Mouse (Mus musculus): ENCODE results near the gene Atmin. TPM values are rescaled to one million over a fixed set of nuclear protein-coding genes. Genes with fewer than 3 reads are reported as not detected.
A peak's percentile ranks its signal among the peaks of the same experiment; 100 is the strongest.

The Atmin gene
- polyA plus RNA-seq, 1 experiment from 2014 or later: 10.9 TPM

- peak overlapping the region; percentile 81 for H3K9ac ChIP-seq (replicated peaks; ENCODE audit: low read depth, low read length)
- H3K4me1 ChIP-seq (ENCODE audit: control insufficient read depth, insufficient read depth, low read length): peaks cover 5% of the 10 kb centered on the region; the same call in 1 of the 2 replicates
- H3K36me3 ChIP-seq (ENCODE audit: control insufficient read depth, insufficient read depth, low read length): peaks cover 9% of the 10 kb centered on the region
- peak; percentile 14; the same call in 1 of the 2 replicates for ATAC-seq (ENCODE audit: insufficient number of reproducible peaks, insufficient read depth, low FRiP score, low read depth)
- H3K4me2 ChIP-seq (replicated peaks; ENCODE audit: low read depth, low read length): peak overlapping the region; percentile 75
- 28% methylated on average over 17 of the region's 17 CpGs for WGBS
- no peaks in the 10 kb centered on the region for H3K9me3 ChIP-seq (ENCODE audit: control insufficient read depth, low read depth, low read length)
- 0 out of 2 replicates have a peak overlapping the region, but pooled peaks have one; percentile 52 for H3K27ac ChIP-seq (ENCODE audit: low read length)
- no peaks in the 10 kb centered on the region for H3K27me3 ChIP-seq (ENCODE audit: control insufficient read depth, insufficient read depth, low read length)
- H3K4me3 ChIP-seq (ENCODE audit: low read depth, low read length): peak overlapping the region; percentile 81
Observed at GRCm38 (mm10) chr8:116922060-116922757, 21.0 kb upstream of the Atmin start.

DNA sequence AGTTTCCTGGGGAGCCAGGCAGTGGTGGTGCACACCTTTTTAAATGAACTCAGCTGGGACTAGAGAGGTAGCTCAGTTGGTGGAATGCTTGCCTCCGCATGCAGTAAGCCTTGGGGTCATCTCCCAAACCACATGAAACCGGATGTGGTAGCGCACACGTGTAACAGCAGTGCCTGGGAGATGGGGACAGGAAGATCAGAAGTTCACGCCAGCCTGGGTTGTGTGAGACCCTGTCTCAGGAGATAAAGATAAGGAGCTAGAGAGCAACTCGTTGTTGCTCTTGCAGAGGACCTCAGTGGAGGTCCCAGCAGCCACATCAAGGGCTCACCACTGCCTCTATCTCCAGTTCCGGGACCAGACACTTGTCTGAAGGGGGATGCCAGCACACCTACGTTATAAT is 19.7 kb upstream of the Atmin start:
- Histone ChIP-seq H3K9ac (replicated peaks; ENCODE audit: low read depth, low read length) (no peak overlapping the region), H3K36me3 (ENCODE audit: control insufficient read depth, insufficient read depth, low read length) (peaks cover 9% of the 10 kb centered on the region), H3K27me3 (ENCODE audit: control insufficient read depth, insufficient read depth, low read length) (no peaks in the 10 kb centered on the region), H3K4me2 (replicated peaks; ENCODE audit: low read depth, low read length) (no peak overlapping the region), H3K27ac (ENCODE audit: low read length) (no peak overlapping the region), H3K9me3 (ENCODE audit: control insufficient read depth, low read depth, low read length) (no peaks in the 10 kb centered on the region), H3K4me1 (ENCODE audit: control insufficient read depth, insufficient read depth, low read length) (peaks cover 5% of the 10 kb centered on the region; the same call in 1 of the 2 replicates), H3K4me3 (ENCODE audit: low read depth, low read length) (no peak overlapping the region)
- ATAC-seq (ENCODE audit: insufficient number of reproducible peaks, insufficient read depth, low FRiP score, low read depth): no peak
- WGBS: 88% methylated on average over 8 of the region's 8 CpGs

DNA sequence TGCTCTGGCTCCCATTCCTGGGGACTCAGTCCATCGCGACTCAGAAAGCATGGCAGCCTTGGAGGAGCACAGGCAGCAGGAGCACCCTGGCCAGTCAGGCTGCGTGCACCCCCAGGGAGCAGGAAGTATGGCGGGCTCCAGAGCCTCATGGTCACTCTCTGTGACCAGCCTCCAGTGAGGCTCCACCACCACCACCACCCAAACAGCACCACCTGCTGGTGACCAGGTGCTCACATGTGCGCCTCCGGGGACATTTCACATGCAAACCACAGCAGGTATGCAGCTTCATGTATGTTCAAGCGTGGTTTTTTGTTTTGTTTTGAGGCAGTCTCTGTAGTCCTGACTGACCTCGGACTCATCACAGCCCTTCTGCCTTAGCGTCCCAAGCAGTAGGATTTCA is 15.3 kb upstream of the Atmin start:
- Histone ChIP-seq H3K27me3 (ENCODE audit: control insufficient read depth, insufficient read depth, low read length) (no peaks in the 10 kb centered on the region), H3K27ac (ENCODE audit: low read length) (no peak overlapping the region), H3K4me3 (ENCODE audit: low read depth, low read length) (no peak overlapping the region), H3K9ac (replicated peaks; ENCODE audit: low read depth, low read length) (no peak overlapping the region), H3K36me3 (ENCODE audit: control insufficient read depth, insufficient read depth, low read length) (peaks cover 21% of the 10 kb centered on the region), H3K4me1 (ENCODE audit: control insufficient read depth, insufficient read depth, low read length) (no peaks in the 10 kb centered on the region), H3K9me3 (ENCODE audit: control insufficient read depth, low read depth, low read length) (no peaks in the 10 kb centered on the region), H3K4me2 (replicated peaks; ENCODE audit: low read depth, low read length) (no peak overlapping the region)
- 83% methylated on average over 9 of the region's 9 CpGs for WGBS
- ATAC-seq (ENCODE audit: insufficient number of reproducible peaks, insufficient read depth, low FRiP score, low read depth): no peak

DNA sequence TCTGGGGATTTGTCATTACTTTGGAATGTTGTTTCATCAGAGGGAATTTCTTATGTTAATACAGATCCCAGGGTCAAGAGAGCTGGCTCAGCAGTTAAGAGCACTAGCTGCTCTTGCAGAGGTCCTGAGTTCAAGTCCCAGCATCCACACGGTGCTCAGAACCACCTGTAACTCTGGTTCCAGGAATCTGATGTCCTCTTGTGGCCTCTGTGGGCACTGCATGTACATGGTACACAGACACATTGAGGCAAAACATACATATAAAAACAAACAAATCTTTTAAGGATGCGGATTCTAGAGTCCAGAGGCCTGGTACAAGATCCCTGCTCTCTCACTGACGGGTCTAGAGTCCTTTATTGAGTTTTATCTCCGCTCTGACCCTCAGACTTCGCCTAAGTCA is 14.6 kb upstream of the Atmin start:
- Histone ChIP-seq H3K36me3 (ENCODE audit: control insufficient read depth, insufficient read depth, low read length) (peaks cover 28% of the 10 kb centered on the region), H3K4me3 (ENCODE audit: low read depth, low read length) (no peak overlapping the region)

GRCm38 (mm10) chr8:116934976-116935375 is 8.2 kb upstream of the Atmin start:
- H3K9me3 ChIP-seq (ENCODE audit: control insufficient read depth, low read depth, low read length): no peaks in the 10 kb centered on the region
- no peaks in the 10 kb centered on the region for H3K27me3 ChIP-seq (ENCODE audit: control insufficient read depth, insufficient read depth, low read length)
- 93% methylated on average over 4 of the region's 4 CpGs for WGBS
- H3K36me3 ChIP-seq (ENCODE audit: control insufficient read depth, insufficient read depth, low read length): peaks cover 45% of the 10 kb centered on the region
- H3K9ac ChIP-seq (replicated peaks; ENCODE audit: low read depth, low read length): no peak overlapping the region
- no peak overlapping the region for H3K4me2 ChIP-seq (replicated peaks; ENCODE audit: low read depth, low read length)
- no peak overlapping the region for H3K4me3 ChIP-seq (ENCODE audit: low read depth, low read length)
- no peaks in the 10 kb centered on the region for H3K4me1 ChIP-seq (ENCODE audit: control insufficient read depth, insufficient read depth, low read length)
- H3K27ac ChIP-seq (ENCODE audit: low read length): no peak overlapping the region
- ATAC-seq (ENCODE audit: insufficient number of reproducible peaks, insufficient read depth, low FRiP score, low read depth): no peak

More for the DNA sequence above, 14.6 kb upstream of the Atmin start:
- no peak for ATAC-seq (ENCODE audit: insufficient number of reproducible peaks, insufficient read depth, low FRiP score, low read depth)
- Histone ChIP-seq H3K27ac (ENCODE audit: low read length) (no peak overlapping the region), H3K27me3 (ENCODE audit: control insufficient read depth, insufficient read depth, low read length) (no peaks in the 10 kb centered on the region), H3K4me2 (replicated peaks; ENCODE audit: low read depth, low read length) (no peak overlapping the region), H3K9ac (replicated peaks; ENCODE audit: low read depth, low read length) (no peak overlapping the region), H3K4me1 (ENCODE audit: control insufficient read depth, insufficient read depth, low read length) (no peaks in the 10 kb centered on the region), H3K9me3 (ENCODE audit: control insufficient read depth, low read depth, low read length) (no peaks in the 10 kb centered on the region)
- 88% methylated on average over 5 of the region's 5 CpGs for WGBS

DNA sequence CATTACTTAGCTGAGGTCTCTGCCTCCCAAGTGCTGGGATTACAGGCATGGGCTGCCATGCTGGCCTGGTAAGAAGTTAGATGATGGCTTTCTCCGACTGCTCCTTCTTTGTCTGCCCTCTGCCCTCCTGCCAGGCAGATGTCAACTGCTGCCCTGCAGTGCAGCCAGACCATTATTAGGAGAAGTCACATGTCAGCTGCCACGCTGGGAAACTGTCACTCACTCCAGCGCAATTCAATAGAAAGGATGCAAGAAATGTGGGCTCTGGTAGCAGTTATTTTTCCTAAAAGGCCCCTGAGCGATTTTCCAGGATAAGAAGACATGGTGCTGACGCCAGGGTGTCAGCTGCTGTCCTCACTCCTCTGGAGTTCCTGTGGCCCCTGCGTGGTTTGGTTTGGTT is 7.7 kb upstream of the Atmin start:
- 89% methylated on average over 6 of the region's 6 CpGs for WGBS
- ATAC-seq (ENCODE audit: insufficient number of reproducible peaks, insufficient read depth, low FRiP score, low read depth): no peak
- Histone ChIP-seq H3K36me3 (ENCODE audit: control insufficient read depth, insufficient read depth, low read length) (peaks cover 45% of the 10 kb centered on the region), H3K9me3 (ENCODE audit: control insufficient read depth, low read depth, low read length) (no peaks in the 10 kb centered on the region), H3K9ac (replicated peaks; ENCODE audit: low read depth, low read length) (no peak overlapping the region), H3K27ac (ENCODE audit: low read length) (no peak overlapping the region), H3K4me3 (ENCODE audit: low read depth, low read length) (no peak overlapping the region), H3K4me1 (ENCODE audit: control insufficient read depth, insufficient read depth, low read length) (no peaks in the 10 kb centered on the region), H3K4me2 (replicated peaks; ENCODE audit: low read depth, low read length) (no peak overlapping the region), H3K27me3 (ENCODE audit: control insufficient read depth, insufficient read depth, low read length) (no peaks in the 10 kb centered on the region)

DNA sequence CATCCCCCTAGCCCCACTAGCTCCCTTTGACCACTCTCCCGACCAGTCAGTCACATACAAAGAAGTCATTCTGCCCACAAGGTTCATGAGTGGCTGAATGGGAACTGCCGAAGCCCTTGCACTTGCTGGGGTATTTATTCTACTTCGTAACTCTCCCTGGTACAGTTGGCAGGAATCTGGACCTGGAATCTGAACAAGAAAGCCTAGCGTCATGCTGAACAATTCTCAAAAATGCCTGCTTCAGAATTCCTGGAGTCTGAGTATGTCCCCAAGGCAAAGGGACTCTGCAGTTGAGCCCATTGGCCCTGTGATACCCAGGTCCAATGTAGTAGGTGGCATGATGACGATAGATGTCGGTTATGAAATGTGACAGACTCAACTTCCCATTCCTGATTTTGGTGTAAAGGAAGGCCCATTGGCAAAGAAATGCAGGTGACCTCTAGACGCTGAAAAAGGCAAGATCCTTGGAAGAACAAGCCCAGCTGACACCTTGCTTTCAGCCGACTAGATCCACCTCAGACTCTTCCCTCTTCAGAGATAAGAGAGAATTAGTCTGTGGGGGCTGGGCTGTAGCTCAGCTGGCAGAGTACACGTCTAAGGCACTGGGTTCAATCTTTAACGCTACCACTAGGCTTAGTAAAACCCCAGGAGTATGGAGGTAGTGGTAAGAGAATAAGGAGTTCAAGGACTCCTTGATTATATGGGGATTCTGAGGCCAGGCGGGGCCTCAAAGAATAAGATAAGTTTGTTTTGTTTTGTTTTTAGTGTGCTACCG is 722 bp upstream of the Atmin start:
- Histone ChIP-seq H3K27me3 (ENCODE audit: control insufficient read depth, insufficient read depth, low read length) (no peaks in the 10 kb centered on the region), H3K4me1 (ENCODE audit: control insufficient read depth, insufficient read depth, low read length) (peaks cover 14% of the 10 kb centered on the region; the same call in 1 of the 2 replicates), H3K4me2 (replicated peaks; ENCODE audit: low read depth, low read length) (peak overlapping the region; percentile 94), H3K9ac (replicated peaks; ENCODE audit: low read depth, low read length) (no peak overlapping the region), H3K36me3 (ENCODE audit: control insufficient read depth, insufficient read depth, low read length) (peaks cover 3% of the 10 kb centered on the region; the same call in 1 of the 2 replicates), H3K27ac (ENCODE audit: low read length) (no peak overlapping the region), H3K9me3 (ENCODE audit: control insufficient read depth, low read depth, low read length) (no peaks in the 10 kb centered on the region), H3K4me3 (ENCODE audit: low read depth, low read length) (no peak overlapping the region; the same call in 1 of the 2 replicates)
- ATAC-seq (ENCODE audit: insufficient number of reproducible peaks, insufficient read depth, low FRiP score, low read depth): no peak
- 73% methylated on average over 12 of the region's 12 CpGs for WGBS

DNA sequence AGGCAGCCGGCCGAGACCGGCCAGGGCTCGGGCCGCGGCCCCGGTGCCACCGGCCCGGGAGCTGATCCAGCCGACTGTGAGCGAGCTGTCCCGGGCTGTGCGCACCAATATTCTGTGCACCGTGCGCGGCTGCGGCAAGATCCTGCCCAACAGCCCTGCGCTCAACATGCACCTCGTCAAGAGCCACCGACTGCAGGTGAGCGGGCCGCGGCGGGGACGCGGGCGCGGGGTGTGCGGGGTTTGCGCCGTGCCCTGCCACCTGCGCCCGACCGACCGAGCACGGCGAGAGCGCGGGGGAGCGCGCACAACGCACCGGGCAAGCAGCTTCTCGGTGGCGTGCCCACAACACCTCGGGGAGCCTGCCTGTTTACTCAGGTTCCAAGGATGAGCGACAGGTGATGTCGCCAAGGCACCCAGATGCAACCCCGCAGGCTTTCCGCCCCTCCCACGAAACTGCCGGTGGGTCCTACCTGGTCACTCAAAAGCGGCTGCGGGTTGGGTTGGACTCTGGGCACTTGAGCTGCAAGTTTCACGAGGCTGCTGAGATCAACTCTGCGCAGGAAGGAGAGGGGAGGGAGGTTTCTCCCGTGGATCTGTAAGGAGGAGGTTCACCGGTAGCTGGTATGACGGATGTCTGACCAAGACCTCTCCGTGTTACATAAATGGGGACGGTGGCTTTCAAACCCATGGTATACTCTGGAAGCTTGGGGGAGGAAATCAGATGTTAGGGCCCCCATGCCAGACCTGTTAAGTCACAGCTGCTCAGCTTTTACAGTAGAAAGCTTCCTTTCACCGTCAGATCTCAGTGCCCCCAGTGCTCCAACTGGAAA is 577 bp downstream of the Atmin start:
- under 1% methylated on average over 62 of the region's 62 CpGs for WGBS
- H3K9ac ChIP-seq (replicated peaks; ENCODE audit: low read depth, low read length): peak overlapping the region; percentile 84
- H3K4me2 ChIP-seq (replicated peaks; ENCODE audit: low read depth, low read length): peak overlapping the region; percentile 94
- no peaks in the 10 kb centered on the region for H3K27me3 ChIP-seq (ENCODE audit: control insufficient read depth, insufficient read depth, low read length)
- H3K27ac ChIP-seq (ENCODE audit: low read length): peak overlapping the region; percentile 22; the same call in 1 of the 2 replicates
- H3K4me1 ChIP-seq (ENCODE audit: control insufficient read depth, insufficient read depth, low read length): peaks cover 14% of the 10 kb centered on the region; the same call in 1 of the 2 replicates
- ATAC-seq (ENCODE audit: insufficient number of reproducible peaks, insufficient read depth, low FRiP score, low read depth): peak; percentile 65
- no peaks in the 10 kb centered on the region for H3K9me3 ChIP-seq (ENCODE audit: control insufficient read depth, low read depth, low read length)
- no peaks in the 10 kb centered on the region for H3K36me3 ChIP-seq (ENCODE audit: control insufficient read depth, insufficient read depth, low read length)
- peak overlapping the region; percentile 99 for H3K4me3 ChIP-seq (ENCODE audit: low read depth, low read length)
